Mouse (Mus musculus) limb, embryonic 11.5 days (tissue): ENCODE measurements around the gene Adgrf1. TPM values are rescaled to one million over a fixed set of nuclear protein-coding genes. Genes with fewer than 3 reads are reported as not detected.

Experiments
- ATAC-seq: fragments of 200-750 bp; cut with Nextera tagmentation; 2 replicates; pipeline ENCODE4 v1.8.0; 2017; ENCODE audit warnings: low read depth; ENCODE audit not compliant: insufficient number of reproducible peaks, low FRiP score, low TSS enrichment
- DNase-seq: peaks from one replicate; pipeline ENCODE4 v3.0.0-alpha.2; 2015; ENCODE audit warnings: low spot score
- H3K27ac ChIP-seq: fragments of 300-500 bp; sonication (generic); replicated peaks from 2 replicates; pipeline ENCODE4 v1.5.1; 2014; ENCODE audit warnings: low read depth, mild to moderate bottlenecking, low read length
- H3K27me3 ChIP-seq: fragments of 300-500 bp; sonication (generic); 2 replicates; pipeline ENCODE4 v1.6.1; 2014; ENCODE audit warnings: mild to moderate bottlenecking, low read length, mixed read lengths; ENCODE audit not compliant: control insufficient read depth, insufficient read depth
- H3K36me3 ChIP-seq: fragments of 300-500 bp; sonication (generic); 2 replicates; pipeline ENCODE4 v1.6.1; 2014; ENCODE audit warnings: mild to moderate bottlenecking, low read length, moderate library complexity, mixed read lengths; ENCODE audit not compliant: control insufficient read depth, insufficient read depth
- H3K4me1 ChIP-seq: fragments of 300-500 bp; sonication (generic); 2 replicates; pipeline ENCODE4 v1.6.1; 2014; ENCODE audit warnings: low read length, mixed read lengths; ENCODE audit not compliant: control insufficient read depth, insufficient read depth
- H3K4me2 ChIP-seq: fragments of 300-500 bp; sonication (generic); 2 replicates; pipeline ENCODE4 v1.6.1; 2014; ENCODE audit warnings: low read depth, mild to moderate bottlenecking, moderate library complexity; ENCODE audit not compliant: severe bottlenecking
- H3K4me3 ChIP-seq: fragments of 300-500 bp; sonication (generic); 2 replicates; pipeline ENCODE4 v1.5.1; 2014; ENCODE audit warnings: low read depth, low read length
- H3K9ac ChIP-seq: fragments of 300-500 bp; sonication (generic); 2 replicates; pipeline ENCODE4 v1.6.1; 2014; ENCODE audit warnings: mild to moderate bottlenecking, low read length
- H3K9me3 ChIP-seq: fragments of 300-500 bp; sonication (generic); 2 replicates; pipeline ENCODE4 v1.6.1; 2016; ENCODE audit warnings: low read length; ENCODE audit not compliant: control insufficient read depth
- WGBS: fragments of 180-500 bp; shearing (Covaris S2); extraction: QIAGEN DNeasy Blood & Tissue Kit; methylation state at CpG from one replicate; pipeline ENCODE4 v1.1.7; 2014; 5-methylcytosine and 5-hydroxymethylcytosine counted together
- polyA plus RNA-seq: library from polyadenylated mRNA; unstranded; fragments of >200 nt; fragmentation: Nextera tagmentation; extraction: Ambion mirVana; gene quantifications from 2 replicates; pipeline ENCODE4 v1.2.1, GENCODE M21; 2014

Gene Adgrf1
- polyA plus RNA-seq, 1 experiment from 2014 or later, result not detected

GRCm38 (mm10) chr17:43257699-43258098 is 12.4 kb upstream of the Adgrf1 start:
- no peak for ATAC-seq
- no peak overlapping the region for H3K27ac ChIP-seq
- 91% methylated on average over 1 of the region's 1 CpGs for WGBS

GRCm38 (mm10) chr17:43261937-43262336 is 8.2 kb upstream of the Adgrf1 start:
- H3K4me1 ChIP-seq, result no peaks in the 10 kb centered on the region
- ATAC-seq (no peak), DNase-seq (no peak)
- no peak overlapping the region for H3K4me3 ChIP-seq
- no peak overlapping the region for H3K27ac ChIP-seq
- WGBS, result 92% methylated on average over 5 of the region's 5 CpGs
- peaks cover 2% of the 10 kb centered on the region; the same call in 1 of the 2 replicates for H3K9me3 ChIP-seq
- H3K9ac ChIP-seq, result no peak overlapping the region
- H3K27me3 ChIP-seq, result no peaks in the 10 kb centered on the region
- H3K36me3 ChIP-seq, result no peaks in the 10 kb centered on the region
- H3K4me2 ChIP-seq, result no peak overlapping the region

More at GRCm38 (mm10) chr17:43257699-43258098, 12.4 kb upstream of the Adgrf1 start:
- no peak overlapping the region for H3K4me2 ChIP-seq
- H3K4me1 ChIP-seq, result no peaks in the 10 kb centered on the region
- H3K9me3 ChIP-seq, result peaks cover 2% of the 10 kb centered on the region; the same call in 1 of the 2 replicates
- no peak overlapping the region for H3K4me3 ChIP-seq
- no peaks in the 10 kb centered on the region for H3K27me3 ChIP-seq
- no peaks in the 10 kb centered on the region for H3K36me3 ChIP-seq
- DNase-seq, result no peak
- no peak overlapping the region for H3K9ac ChIP-seq

DNA sequence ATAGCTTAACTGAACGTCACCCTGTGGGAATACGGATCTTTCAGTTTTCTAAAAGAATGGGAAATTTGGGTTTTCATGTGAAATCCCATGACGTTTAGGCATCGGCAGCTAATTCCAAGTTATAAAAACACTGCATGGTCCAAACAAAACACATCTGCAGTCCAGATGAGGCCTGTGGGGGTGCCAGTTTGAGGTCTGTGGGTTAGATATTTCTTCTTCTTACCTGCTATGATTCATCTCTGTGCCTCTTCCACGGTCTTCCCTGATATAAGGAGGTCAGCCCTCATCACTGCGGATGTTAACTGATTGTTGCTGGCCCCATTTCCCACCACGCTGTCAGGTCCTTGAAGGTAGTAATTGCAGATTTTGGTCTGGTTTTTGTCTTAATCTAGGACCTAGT is 5.4 kb upstream of the Adgrf1 start:
- Histone ChIP-seq H3K4me2 (no peak overlapping the region), H3K9me3 (peaks cover 2% of the 10 kb centered on the region; the same call in 1 of the 2 replicates), H3K4me3 (no peak overlapping the region), H3K27me3 (no peaks in the 10 kb centered on the region), H3K4me1 (no peaks in the 10 kb centered on the region), H3K9ac (no peak overlapping the region), H3K36me3 (no peaks in the 10 kb centered on the region), H3K27ac (no peak overlapping the region)
- WGBS, result 65% methylated on average over 7 of the region's 7 CpGs
- ATAC-seq (no peak), DNase-seq (no peak)

GRCm38 (mm10) chr17:43265178-43265837 is 4.8 kb upstream of the Adgrf1 start:
- DNase-seq, result peak; percentile 89
- H3K4me3 ChIP-seq, result no peak overlapping the region
- no peaks in the 10 kb centered on the region for H3K27me3 ChIP-seq
- no peak overlapping the region for H3K9ac ChIP-seq
- ATAC-seq, result peak; percentile 80; the same call in 1 of the 2 replicates
- no peak overlapping the region for H3K27ac ChIP-seq
- H3K4me2 ChIP-seq, result no peak overlapping the region
- H3K9me3 ChIP-seq, result peaks cover 2% of the 10 kb centered on the region; the same call in 1 of the 2 replicates
- H3K4me1 ChIP-seq, result no peaks in the 10 kb centered on the region
- 25% methylated on average over 26 of the region's 26 CpGs for whole genome bisulfite sequencing
- H3K36me3 ChIP-seq, result no peaks in the 10 kb centered on the region

DNA sequence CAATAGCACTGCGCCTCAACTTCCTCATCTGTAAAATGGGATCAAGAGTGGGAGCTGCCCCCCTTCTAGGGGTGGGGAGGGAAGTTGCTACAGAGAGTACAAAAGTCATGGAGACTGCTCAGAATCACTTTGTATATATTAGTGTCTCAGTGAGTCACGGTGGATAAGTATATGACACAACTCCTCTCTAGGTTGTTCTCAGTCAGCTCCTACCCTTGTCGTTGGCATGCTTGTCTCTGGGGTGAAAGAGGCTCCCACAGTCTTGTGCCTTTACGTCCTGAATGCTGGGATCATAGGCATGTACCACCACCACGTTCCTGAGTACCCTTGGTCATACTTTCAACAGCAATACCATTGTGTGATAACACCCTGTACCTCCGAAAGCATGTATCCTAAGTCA is 4.2 kb upstream of the Adgrf1 start:
- Histone ChIP-seq H3K27ac (no peak overlapping the region), H3K36me3 (no peaks in the 10 kb centered on the region), H3K4me2 (no peak overlapping the region), H3K9ac (no peak overlapping the region), H3K9me3 (peaks cover 2% of the 10 kb centered on the region; the same call in 1 of the 2 replicates), H3K27me3 (no peaks in the 10 kb centered on the region), H3K4me1 (no peaks in the 10 kb centered on the region), H3K4me3 (no peak overlapping the region)
- DNase-seq (no peak), ATAC-seq (no peak)
- WGBS, result 96% methylated on average over 6 of the region's 6 CpGs

GRCm38 (mm10) chr17:43266636-43267035 is 3.5 kb upstream of the Adgrf1 start:
- H3K9me3 ChIP-seq, result peaks cover 2% of the 10 kb centered on the region; the same call in 1 of the 2 replicates
- no peaks in the 10 kb centered on the region for H3K27me3 ChIP-seq
- H3K4me1 ChIP-seq, result no peaks in the 10 kb centered on the region
- H3K4me2 ChIP-seq, result no peak overlapping the region
- no peaks in the 10 kb centered on the region for H3K36me3 ChIP-seq
- WGBS, result 83% methylated on average over 2 of the region's 2 CpGs
- DNase-seq (no peak), ATAC-seq (no peak)
- no peak overlapping the region for H3K27ac ChIP-seq
- H3K4me3 ChIP-seq, result no peak overlapping the region
- no peak overlapping the region for H3K9ac ChIP-seq

GRCm38 (mm10) chr17:43267046-43267749 is 2.9 kb upstream of the Adgrf1 start:
- ATAC-seq, result no peak
- no peak overlapping the region for H3K4me3 ChIP-seq
- no peaks in the 10 kb centered on the region for H3K4me1 ChIP-seq
- H3K36me3 ChIP-seq, result no peaks in the 10 kb centered on the region
- no peaks in the 10 kb centered on the region for H3K27me3 ChIP-seq
- H3K27ac ChIP-seq, result no peak overlapping the region
- WGBS, result 93% methylated on average over 9 of the region's 9 CpGs
- H3K9ac ChIP-seq, result no peak overlapping the region
- DNase-seq, result peak; percentile 27
- no peak overlapping the region for H3K4me2 ChIP-seq
- no peaks in the 10 kb centered on the region; the same call in 1 of the 2 replicates for H3K9me3 ChIP-seq

DNA sequence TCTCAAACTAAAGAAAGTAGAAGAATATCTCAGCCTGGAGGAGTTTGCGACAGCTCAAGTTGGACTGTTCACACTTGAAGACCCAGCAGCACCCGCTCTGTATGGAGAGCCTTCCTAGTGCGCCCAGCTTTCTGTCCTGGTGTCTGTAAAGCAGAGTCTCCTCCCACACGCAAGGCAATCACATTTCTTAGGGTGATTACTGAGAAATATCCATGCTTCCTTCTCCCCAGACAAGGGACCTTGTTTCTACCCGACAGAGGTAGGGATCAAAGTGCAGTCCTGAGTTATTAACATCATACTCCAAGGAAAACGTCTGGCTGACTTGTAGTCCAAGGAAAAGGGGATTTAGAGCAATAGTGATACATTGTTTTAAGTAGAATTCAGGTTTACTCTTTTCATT is 6.1 kb downstream of the Adgrf1 start:
- H3K27ac ChIP-seq, result no peak overlapping the region
- ATAC-seq (no peak), DNase-seq (no peak)
- no peak overlapping the region for H3K4me2 ChIP-seq
- no peaks in the 10 kb centered on the region for H3K9me3 ChIP-seq
- H3K4me1 ChIP-seq, result no peaks in the 10 kb centered on the region
- no peaks in the 10 kb centered on the region for H3K36me3 ChIP-seq
- 75% methylated on average over 6 of the region's 6 CpGs for WGBS
- no peak overlapping the region for H3K4me3 ChIP-seq
- H3K27me3 ChIP-seq, result no peaks in the 10 kb centered on the region
- no peak overlapping the region for H3K9ac ChIP-seq
